Mouse (Mus musculus) granulocyte monocyte progenitor cell, adult 5-6 weeks (primary cell): Measurements from ENCODE around the gene Vmn1r4. TPM values are rescaled to one million over a fixed set of nuclear protein-coding genes. Genes with fewer than 3 reads are reported as not detected.

Source experiments
- ATAC-seq: replicated peaks from 2 replicates; pipeline ENCODE4 v1.8.0; 2016; ENCODE audit warnings: mild to moderate bottlenecking, moderate TSS enrichment, inconsistent platforms; ENCODE audit not compliant: poor library complexity, severe bottlenecking
- total RNA-seq, 2 experiments: library from RNA; stranded (forward) in 1 of 2; stranded (reverse) in 1 of 2; fragments of 200-712, 200-1000 nt in 1 of 2; fragments of >200 nt in 1 of 2; fragmentation: Nextera tagmentation in 1 of 2; gene quantifications; 2 replicates each; pipeline ENCODE4 v1.2.3; 2014 to 2017

The Vmn1r4 gene
- total RNA-seq, 2 experiments from 2014 or later, result 0.92 to 0.98 TPM

DNA sequence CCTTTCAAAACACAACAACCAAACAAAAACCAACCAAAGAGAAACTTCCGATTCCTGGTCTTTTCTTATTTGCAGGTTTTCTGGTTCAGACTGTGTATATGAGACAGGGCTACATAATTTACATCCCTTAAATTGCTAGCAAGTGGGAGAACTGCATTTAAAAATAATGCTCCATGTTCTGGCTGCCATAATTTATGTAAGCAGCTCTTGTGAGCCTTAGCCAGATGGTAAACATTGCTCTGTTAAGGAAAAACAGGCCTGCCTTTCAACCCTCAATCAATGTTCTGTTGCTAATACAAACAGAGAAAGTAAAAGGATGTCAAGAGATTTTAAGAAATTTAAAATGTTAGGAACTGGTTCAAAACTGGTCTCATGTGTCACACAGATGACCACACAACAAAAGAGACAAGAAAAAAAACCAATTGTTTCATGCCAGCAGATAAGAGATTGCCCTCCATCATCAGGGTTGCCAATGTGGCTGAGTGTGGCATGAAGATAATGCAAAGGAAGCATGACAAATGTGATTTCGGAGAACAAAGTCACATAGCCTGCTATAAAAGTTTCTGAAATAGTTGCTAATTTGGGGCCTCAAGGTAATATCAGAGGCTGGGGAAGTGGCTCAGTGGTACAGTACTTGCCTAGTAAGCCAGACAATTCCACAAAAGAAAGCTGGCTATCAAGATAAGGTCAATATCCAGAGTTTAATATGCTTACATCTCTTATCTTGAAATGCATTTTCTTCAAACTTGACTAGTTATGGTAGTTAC, 10.5 kb upstream of the Vmn1r4 start:
- 0 out of 2 replicates have a peak, but pooled peaks have one; percentile 10 for ATAC-seq

DNA sequence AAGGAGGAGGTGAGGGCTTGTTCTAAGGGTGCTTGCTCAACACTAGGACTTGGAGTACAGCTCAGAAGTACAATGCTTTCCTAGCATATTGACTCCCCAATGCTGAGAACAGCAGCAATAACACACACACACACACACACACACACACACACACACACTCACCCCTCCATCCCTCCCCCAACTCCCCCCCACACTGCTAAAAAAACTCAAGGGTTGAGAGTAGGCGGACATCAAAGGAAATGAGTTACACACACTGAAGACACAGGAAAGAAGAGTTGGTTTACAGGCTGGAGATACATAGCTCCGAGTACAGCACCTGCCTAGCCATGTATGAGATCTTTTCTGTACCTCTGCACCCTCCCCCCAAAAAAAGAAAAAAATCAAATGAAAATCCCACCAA, 7.5 kb upstream of the Vmn1r4 start:
- no peak for ATAC-seq

- ATAC-seq, result no peak
Measured at GRCm38 (mm10) chr6:56917578-56918368, 6.0 kb upstream of the Vmn1r4 start.

DNA sequence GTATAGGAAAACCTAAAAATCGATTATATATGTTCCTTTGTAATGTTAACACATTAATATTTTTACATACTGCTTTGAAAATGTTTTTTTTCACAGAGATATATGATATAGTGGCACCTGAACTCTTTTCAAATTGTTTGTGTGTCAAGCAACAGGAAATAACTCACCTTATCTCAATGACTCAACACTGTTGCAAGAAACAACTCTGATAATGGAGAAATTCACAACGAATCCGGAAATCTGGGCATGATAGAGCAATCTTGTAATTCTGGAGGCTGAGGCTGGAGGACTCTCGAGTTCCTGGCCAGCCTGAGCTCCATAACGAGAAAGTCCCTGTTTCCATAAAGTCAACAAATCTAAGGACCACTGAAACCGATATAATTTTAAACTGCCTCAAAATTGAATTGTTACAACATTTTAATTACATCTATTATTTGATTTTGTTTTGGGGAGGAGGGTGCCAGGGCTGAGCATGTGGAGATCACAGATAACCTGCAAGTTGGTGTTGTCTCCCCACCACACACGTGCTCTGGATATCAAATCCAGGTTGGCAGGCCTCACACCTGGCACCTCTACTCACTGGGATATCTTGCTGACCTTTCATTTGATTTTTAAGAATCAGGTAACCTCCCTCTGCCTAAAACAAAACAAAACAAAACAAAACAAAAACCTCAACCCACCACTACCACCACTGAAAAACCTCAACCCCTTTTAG, 4.3 kb upstream of the Vmn1r4 start:
- no peak for ATAC-seq

DNA sequence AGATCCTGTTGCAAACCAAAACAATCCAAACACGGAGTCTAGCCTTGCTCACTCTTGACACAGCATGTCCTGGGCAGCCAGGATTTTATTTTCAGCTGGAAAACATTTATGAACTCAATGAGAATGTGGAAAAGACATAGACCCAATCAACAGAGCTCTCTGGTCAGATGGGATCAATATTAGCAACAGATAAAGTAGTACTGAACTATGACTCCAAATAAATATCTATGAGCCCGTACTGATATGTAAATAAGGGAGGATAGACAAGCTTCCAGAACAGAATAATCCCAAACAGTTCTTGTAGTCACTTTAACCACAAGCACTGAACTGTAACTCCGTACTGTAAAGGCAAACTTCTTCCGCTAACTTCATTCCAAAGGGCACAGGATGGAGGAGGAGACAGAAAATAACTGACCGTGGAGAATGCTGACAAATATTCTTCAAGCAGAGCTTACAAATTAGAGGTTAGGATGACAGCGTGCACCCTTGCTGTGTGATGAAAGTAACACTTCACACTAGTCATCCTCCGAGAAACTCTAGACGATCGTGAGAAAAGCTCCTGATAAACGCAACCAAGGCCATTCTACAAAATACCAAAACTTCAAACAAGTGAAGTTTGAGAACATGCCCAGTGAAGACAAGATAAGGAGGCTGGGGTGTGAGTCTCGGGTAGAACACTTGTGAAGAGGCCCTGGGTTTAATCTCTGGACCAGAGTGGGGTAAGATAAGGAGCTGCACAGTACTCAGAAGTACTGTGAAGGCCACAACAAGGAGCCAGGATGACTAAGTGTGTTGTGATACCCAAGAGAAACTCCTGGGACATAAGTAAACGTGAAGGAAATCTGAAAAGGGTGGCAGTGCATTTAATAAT, 3.4 kb upstream of the Vmn1r4 start:
- no peak for ATAC-seq

- no peak for ATAC-seq
Measured at GRCm38 (mm10) chr6:56923331-56923725, 487 bp upstream of the Vmn1r4 start.

- ATAC-seq, result no peak
Measured at GRCm38 (mm10) chr6:56931648-56932415, 8.0 kb downstream of the Vmn1r4 start.

- no peak for ATAC-seq
Measured at GRCm38 (mm10) chr6:56932464-56932863, 8.6 kb downstream of the Vmn1r4 start.

DNA sequence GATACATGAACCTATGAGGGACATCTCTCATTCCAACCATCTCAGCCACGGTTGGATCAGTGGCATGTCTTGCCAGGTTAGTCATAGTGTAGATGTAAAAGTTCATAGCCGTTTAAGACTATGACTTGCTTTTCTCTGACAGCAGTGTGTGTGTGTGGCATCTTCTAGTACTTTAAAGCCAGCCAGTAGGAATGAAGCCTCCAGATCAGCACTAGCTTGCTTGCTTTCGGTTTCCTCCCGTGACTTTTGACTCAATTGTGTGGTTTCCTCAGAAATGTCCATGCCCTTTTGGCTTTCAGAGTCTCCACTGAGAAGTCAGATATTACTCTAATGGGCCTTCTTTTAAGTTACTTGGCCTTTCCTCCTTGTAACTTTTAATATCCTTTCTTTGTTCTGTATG, 10.6 kb downstream of the Vmn1r4 start:
- ATAC-seq, result no peak

DNA sequence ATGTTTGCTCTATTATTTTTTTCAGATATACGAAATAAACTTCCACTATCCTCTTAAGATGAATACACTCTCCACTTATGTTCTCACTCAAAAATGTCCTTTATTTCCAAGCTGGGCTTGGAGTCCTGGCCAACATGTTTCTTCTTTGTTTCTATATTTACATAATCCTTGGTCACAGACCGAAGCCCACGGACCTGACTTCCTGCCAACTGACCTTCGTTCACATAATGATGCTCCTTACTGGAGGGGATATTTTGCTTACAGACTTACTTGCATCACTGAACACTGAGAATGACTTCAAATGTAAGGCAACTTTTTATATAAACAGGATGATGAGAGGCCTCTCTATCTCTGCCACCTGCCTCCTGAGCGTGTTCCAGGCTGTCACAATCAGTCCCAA, 32.6 kb downstream of the Vmn1r4 start:
- ATAC-seq, result no peak

DNA sequence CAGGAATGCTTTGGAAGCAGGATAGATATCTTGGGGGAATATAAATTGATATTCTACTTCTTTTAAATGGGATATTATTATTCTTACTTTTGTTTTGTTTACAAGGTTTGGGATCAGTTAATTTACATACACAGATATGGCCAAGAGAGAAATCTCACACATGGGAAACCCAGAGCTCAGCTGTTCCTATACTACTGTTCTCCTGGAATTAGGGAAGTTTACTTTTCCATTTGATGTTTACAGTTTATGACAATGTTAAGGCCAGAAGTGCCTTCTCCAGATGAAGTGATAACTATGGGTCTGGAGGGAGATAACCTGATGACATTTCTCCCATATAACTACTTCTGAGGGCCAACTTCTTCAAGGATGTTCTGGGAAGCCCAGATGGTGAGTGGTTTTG, 46.2 kb downstream of the Vmn1r4 start, which contains the start of gene Vmn1r5:
Gene Vmn1r5, plus strand, starts transcription at position 301 of the 400 bp plus-strand sequence.
- ATAC-seq, result no peak

- no peak for ATAC-seq
Measured at GRCm38 (mm10) chr6:56996943-56997342, 73.1 kb downstream of the Vmn1r4 start, which contains the start of gene Vmn1r6. TSS of gene Vmn1r6 (plus strand) at chr6:56997243.

Other genes starting within 250 kb of the Vmn1r4 start
- gene Lsm5, start 219.3 kb upstream of the Vmn1r4 start, total RNA-seq (2014; fragmentation: Nextera tagmentation), result 187 and 189 TPM in 2 replicates
- gene Lsm5, start 219.3 kb upstream of the Vmn1r4 start, total RNA-seq (2017), result 202 and 238 TPM in 2 replicates
- 14.7 and 16.8 TPM in 2 replicates for gene Avl9, start 209.1 kb upstream of the Vmn1r4 start, total RNA-seq (2014; fragmentation: Nextera tagmentation)
- gene Avl9, start 209.1 kb upstream of the Vmn1r4 start, total RNA-seq (2017), result 16.2 and 20.7 TPM in 2 replicates
- 25.0 and 31.4 TPM in 2 replicates for gene Kbtbd2, start 126.2 kb upstream of the Vmn1r4 start, total RNA-seq (2014; fragmentation: Nextera tagmentation)
- gene Kbtbd2, start 126.2 kb upstream of the Vmn1r4 start, total RNA-seq (2017), result 25.4 and 34.2 TPM in 2 replicates
- 4.6 and 8.7 TPM in 2 replicates for gene Fkbp9, start 92.0 kb upstream of the Vmn1r4 start, total RNA-seq (2014; fragmentation: Nextera tagmentation)
- 9.2 and 13.7 TPM in 2 replicates for gene Fkbp9, start 92.0 kb upstream of the Vmn1r4 start, total RNA-seq (2017)
- 62.8 and 82.7 TPM in 2 replicates for gene Nt5c3, start 83 bp upstream of the Vmn1r4 start, total RNA-seq (2014; fragmentation: Nextera tagmentation)
- gene Nt5c3, start 83 bp upstream of the Vmn1r4 start, total RNA-seq (2017), result 48.6 and 64.3 TPM in 2 replicates
- not detected in 2 replicates for gene Vmn1r5, start 46.3 kb downstream of the Vmn1r4 start, total RNA-seq (2014; fragmentation: Nextera tagmentation)
- gene Vmn1r5, start 46.3 kb downstream of the Vmn1r4 start, total RNA-seq (2017), result not detected in 2 replicates
- gene Vmn1r6, start 73.2 kb downstream of the Vmn1r4 start, total RNA-seq (2014; fragmentation: Nextera tagmentation), result 1.8 TPM in 1 of 2 replicates, not detected in the other
- gene Vmn1r6, start 73.2 kb downstream of the Vmn1r4 start, total RNA-seq (2017), result not detected in 2 replicates
- gene Vmn1r7, start 101.3 kb downstream of the Vmn1r4 start, total RNA-seq (2014; fragmentation: Nextera tagmentation), result not detected in 2 replicates
- gene Vmn1r7, start 101.3 kb downstream of the Vmn1r4 start, total RNA-seq (2017), result not detected in 2 replicates
- gene Vmn1r8, start 108.3 kb downstream of the Vmn1r4 start, total RNA-seq (2014; fragmentation: Nextera tagmentation), result not detected in 2 replicates
- gene Vmn1r8, start 108.3 kb downstream of the Vmn1r4 start, total RNA-seq (2017), result not detected in 2 replicates
- not detected in 2 replicates for gene Vmn1r9, start 142.8 kb downstream of the Vmn1r4 start, total RNA-seq (2014; fragmentation: Nextera tagmentation)
- not detected in 2 replicates for gene Vmn1r9, start 142.8 kb downstream of the Vmn1r4 start, total RNA-seq (2017)
- not detected in 2 replicates for gene Vmn1r10, start 185.4 kb downstream of the Vmn1r4 start, total RNA-seq (2014; fragmentation: Nextera tagmentation)
- gene Vmn1r10, start 185.4 kb downstream of the Vmn1r4 start, total RNA-seq (2017), result not detected in 2 replicates
- gene Vmn1r11, start 209.4 kb downstream of the Vmn1r4 start, total RNA-seq (2014; fragmentation: Nextera tagmentation), result not detected in 2 replicates
- gene Vmn1r11, start 209.4 kb downstream of the Vmn1r4 start, total RNA-seq (2017), result not detected in 2 replicates
- gene Vmn1r12, start 232.9 kb downstream of the Vmn1r4 start, total RNA-seq (2014; fragmentation: Nextera tagmentation), result not detected in 2 replicates
- not detected in 2 replicates for gene Vmn1r12, start 232.9 kb downstream of the Vmn1r4 start, total RNA-seq (2017)